Mouse (Mus musculus): ENCODE results near the gene D8Ertd738e. TPM values are rescaled to one million over a fixed set of nuclear protein-coding genes. Genes with fewer than 3 reads are reported as not detected.
A peak's percentile ranks its signal among the peaks of the same experiment; 100 is the strongest.

The D8Ertd738e gene
- polyA plus RNA-seq, 1 experiment from 2014 or later = 231 TPM

GRCm38 (mm10) chr8:84199348-84200125 lies 50.0 kb downstream of the D8Ertd738e start:
- H3K9ac ChIP-seq (replicated peaks; ENCODE audit: low read depth, low read length) = no peak overlapping the region
- H3K36me3 ChIP-seq (ENCODE audit: control insufficient read depth, insufficient read depth) = no peaks in the 10 kb centered on the region
- WGBS = 41% methylated on average over 11 of the region's 11 CpGs
- no peaks in the 10 kb centered on the region for H3K27me3 ChIP-seq (replicated peaks; ENCODE audit: control insufficient read depth, insufficient read depth, low read length)
- H3K4me1 ChIP-seq (replicated peaks; ENCODE audit: control insufficient read depth, insufficient read depth, low read length) = peaks cover 45% of the 10 kb centered on the region
- H3K27ac ChIP-seq (ENCODE audit: low read length) = no peak overlapping the region
- no peak for ATAC-seq
- H3K4me2 ChIP-seq (ENCODE audit: low read length) = no peak overlapping the region
- no peaks in the 10 kb centered on the region for H3K9me3 ChIP-seq (ENCODE audit: control insufficient read depth, low read length)
- H3K4me3 ChIP-seq (replicated peaks; ENCODE audit: low read length) = no peak overlapping the region

- H3K27ac ChIP-seq (ENCODE audit: low read length) = peak overlapping the region; percentile 75; the same call in 1 of the 2 replicates
- H3K9me3 ChIP-seq (ENCODE audit: control insufficient read depth, low read length) = no peaks in the 10 kb centered on the region
- ATAC-seq = no peak
- no peaks in the 10 kb centered on the region for H3K36me3 ChIP-seq (ENCODE audit: control insufficient read depth, insufficient read depth)
- no peak overlapping the region for H3K4me3 ChIP-seq (replicated peaks; ENCODE audit: low read length)
- no peaks in the 10 kb centered on the region for H3K27me3 ChIP-seq (replicated peaks; ENCODE audit: control insufficient read depth, insufficient read depth, low read length)
- peaks cover 43% of the 10 kb centered on the region for H3K4me1 ChIP-seq (replicated peaks; ENCODE audit: control insufficient read depth, insufficient read depth, low read length)
- WGBS = 25% methylated on average over 4 of the region's 4 CpGs
- H3K4me2 ChIP-seq (ENCODE audit: low read length) = peak overlapping the region; percentile 76; the same call in 1 of the 2 replicates
- H3K9ac ChIP-seq (replicated peaks; ENCODE audit: low read depth, low read length) = no peak overlapping the region; the same call in 1 of the 2 replicates
Observed at GRCm38 (mm10) chr8:84198871-84199270, 50.6 kb downstream of the D8Ertd738e start.

GRCm38 (mm10) chr8:84197922-84198774 lies 51.4 kb downstream of the D8Ertd738e start:
- Histone ChIP-seq H3K4me2 (ENCODE audit: low read length) (peak overlapping the region; percentile 76), H3K36me3 (ENCODE audit: control insufficient read depth, insufficient read depth) (no peaks in the 10 kb centered on the region), H3K27me3 (replicated peaks; ENCODE audit: control insufficient read depth, insufficient read depth, low read length) (no peaks in the 10 kb centered on the region), H3K4me1 (replicated peaks; ENCODE audit: control insufficient read depth, insufficient read depth, low read length) (peaks cover 36% of the 10 kb centered on the region), H3K27ac (ENCODE audit: low read length) (peak overlapping the region; percentile 75), H3K9me3 (ENCODE audit: control insufficient read depth, low read length) (no peaks in the 10 kb centered on the region), H3K9ac (replicated peaks; ENCODE audit: low read depth, low read length) (peak overlapping the region; percentile 54), H3K4me3 (replicated peaks; ENCODE audit: low read length) (peak overlapping the region; percentile 61)
- 2% methylated on average over 30 of the region's 30 CpGs for WGBS
- peak; percentile 72 for ATAC-seq

- Histone ChIP-seq H3K4me1 (replicated peaks; ENCODE audit: control insufficient read depth, insufficient read depth, low read length) (peaks cover 39% of the 10 kb centered on the region), H3K36me3 (ENCODE audit: control insufficient read depth, insufficient read depth) (no peaks in the 10 kb centered on the region), H3K9me3 (ENCODE audit: control insufficient read depth, low read length) (no peaks in the 10 kb centered on the region), H3K27ac (ENCODE audit: low read length) (peak overlapping the region; percentile 75), H3K27me3 (replicated peaks; ENCODE audit: control insufficient read depth, insufficient read depth, low read length) (no peaks in the 10 kb centered on the region), H3K4me2 (ENCODE audit: low read length) (peak overlapping the region; percentile 76), H3K4me3 (replicated peaks; ENCODE audit: low read length) (peak overlapping the region; percentile 61), H3K9ac (replicated peaks; ENCODE audit: low read depth, low read length) (peak overlapping the region; percentile 54)
- peak; percentile 35 for ATAC-seq
- WGBS = 2% methylated on average over 43 of the region's 43 CpGs
Observed at GRCm38 (mm10) chr8:84197141-84197921, 52.2 kb downstream of the D8Ertd738e start.

MicroRNAs within 50 kb of the gene (microRNA counts, 519-probe panel; counts per million panel counts)
- microRNA mmu-miR-23a (3,213 counts per million, percentile 81 among the panel's probes with 10 or more counts), microRNA mmu-miR-27a (3,228 counts per million, percentile 82 among the panel's probes with 10 or more counts)

Small RNA genes within 50 kb of the gene (microRNA-seq; reads per million reads assigned to microRNA genes)
- gene Mir23a = 6,953 reads per million, percentile 93 among the genes with 10 or more reads in this experiment
- not detected for gene Mir24-2
- gene Mir27a = 57.8 reads per million, percentile 47 among the genes with 10 or more reads in this experiment
- not detected for gene Mir3074-2

Other genes with a start within 250 kb of the D8Ertd738e start
- 1.1 and 1.3 TPM in 2 replicates for gene 1700067K01Rik, start 248.2 kb downstream of the D8Ertd738e start, polyA plus RNA-seq (2015; fragmentation: Nextera tagmentation; extraction: Ambion mirVana)
- gene 2210011C24Rik, start 237.5 kb downstream of the D8Ertd738e start, polyA plus RNA-seq (2015; fragmentation: Nextera tagmentation; extraction: Ambion mirVana) = not detected in 2 replicates
- gene Palm3, start 228.2 kb downstream of the D8Ertd738e start, polyA plus RNA-seq (2015; fragmentation: Nextera tagmentation; extraction: Ambion mirVana) = 2.0 and 3.0 TPM in 2 replicates
- 0.65 and 0.79 TPM in 2 replicates for gene Il27ra, start 207.1 kb downstream of the D8Ertd738e start, polyA plus RNA-seq (2015; fragmentation: Nextera tagmentation; extraction: Ambion mirVana)
- not detected in 2 replicates for gene Rln3, start 204.7 kb downstream of the D8Ertd738e start, polyA plus RNA-seq (2015; fragmentation: Nextera tagmentation; extraction: Ambion mirVana)
- gene Gm10643, start 184.6 kb downstream of the D8Ertd738e start, polyA plus RNA-seq (2015; fragmentation: Nextera tagmentation; extraction: Ambion mirVana) = 1.0 and 1.1 TPM in 2 replicates
- gene Rfx1, start 182.9 kb downstream of the D8Ertd738e start, polyA plus RNA-seq (2015; fragmentation: Nextera tagmentation; extraction: Ambion mirVana) = 8.7 and 11.3 TPM in 2 replicates
- gene Dcaf15, start 145.0 kb downstream of the D8Ertd738e start, polyA plus RNA-seq (2015; fragmentation: Nextera tagmentation; extraction: Ambion mirVana) = 16.0 and 20.6 TPM in 2 replicates
- gene Podnl1, start 123.7 kb downstream of the D8Ertd738e start, polyA plus RNA-seq (2015; fragmentation: Nextera tagmentation; extraction: Ambion mirVana) = 0.31 and 0.38 TPM in 2 replicates
- 35.4 and 43.8 TPM in 2 replicates for gene Cc2d1a, start 101.8 kb downstream of the D8Ertd738e start, polyA plus RNA-seq (2015; fragmentation: Nextera tagmentation; extraction: Ambion mirVana)
- gene 4930432K21Rik, start 101.7 kb downstream of the D8Ertd738e start, polyA plus RNA-seq (2015; fragmentation: Nextera tagmentation; extraction: Ambion mirVana) = 2.6 and 3.5 TPM in 2 replicates
- 3.2 and 4.7 TPM in 2 replicates for gene Nanos3, start 64.5 kb downstream of the D8Ertd738e start, polyA plus RNA-seq (2015; fragmentation: Nextera tagmentation; extraction: Ambion mirVana)
- 40.1 and 41.8 TPM in 2 replicates for gene Zswim4, start 12.7 kb downstream of the D8Ertd738e start, polyA plus RNA-seq (2015; fragmentation: Nextera tagmentation; extraction: Ambion mirVana)
- gene Mri1, start 7.6 kb upstream of the D8Ertd738e start, polyA plus RNA-seq (2015; fragmentation: Nextera tagmentation; extraction: Ambion mirVana) = 46.5 and 57.1 TPM in 2 replicates
- gene Ccdc130, start 20.7 kb upstream of the D8Ertd738e start, polyA plus RNA-seq (2015; fragmentation: Nextera tagmentation; extraction: Ambion mirVana) = 26.8 and 31.0 TPM in 2 replicates
- gene Cacna1a, start 138.7 kb upstream of the D8Ertd738e start, polyA plus RNA-seq (2015; fragmentation: Nextera tagmentation; extraction: Ambion mirVana) = 7.4 and 20.3 TPM in 2 replicates